Mouse (Mus musculus) cortical plate, adult 2 months (tissue): Measurements from ENCODE around the gene Tmprss11a. TPM values are rescaled to one million over a fixed set of nuclear protein-coding genes. Genes with fewer than 3 reads are reported as not detected.

ENCODE experiments used
- H3K27ac ChIP-seq: fragments of 200-500 bp; 2 replicates; pipeline ENCODE4 v1.5.1; 2012; ENCODE audit warnings: low read length, control low read depth, inconsistent platforms; ENCODE audit not compliant: insufficient read depth
- H3K4me1 ChIP-seq: fragments of 200-500 bp; 2 replicates; pipeline ENCODE4 v1.6.1; 2011; ENCODE audit warnings: low read length; ENCODE audit not compliant: control insufficient read depth, insufficient read depth
- H3K4me3 ChIP-seq: fragments of 200-500 bp; 2 replicates; pipeline ENCODE4 v1.5.1; 2011; ENCODE audit warnings: mild to moderate bottlenecking, low read length, control low read depth; ENCODE audit not compliant: insufficient read depth
- CTCF ChIP-seq: fragments of 200-500 bp; IDR thresholded peaks from 2 replicates; pipeline ENCODE4 v1.5.1; 2011; ENCODE audit warnings: mild to moderate bottlenecking, control low read depth, low read length; ENCODE audit not compliant: insufficient read depth; ENCODE audit errors: extremely low read depth
- POLR2A ChIP-seq: fragments of 200-500 bp; IDR thresholded peaks from 2 replicates; pipeline ENCODE4 v1.6.1; 2011; ENCODE audit warnings: mild to moderate bottlenecking, low read length, control low read depth; ENCODE audit not compliant: insufficient read depth; ENCODE audit errors: extremely low read depth
- polyA plus RNA-seq: library from polyadenylated mRNA; depleted of rRNA; stranded (reverse); fragments of >200 nt; gene quantifications from 2 replicates; pipeline ENCODE4 v1.2.3, GENCODE M21; 2012; rRNA removed

The Tmprss11a gene
- polyA plus RNA-seq, 1 experiment, result 0.04 TPM

DNA sequence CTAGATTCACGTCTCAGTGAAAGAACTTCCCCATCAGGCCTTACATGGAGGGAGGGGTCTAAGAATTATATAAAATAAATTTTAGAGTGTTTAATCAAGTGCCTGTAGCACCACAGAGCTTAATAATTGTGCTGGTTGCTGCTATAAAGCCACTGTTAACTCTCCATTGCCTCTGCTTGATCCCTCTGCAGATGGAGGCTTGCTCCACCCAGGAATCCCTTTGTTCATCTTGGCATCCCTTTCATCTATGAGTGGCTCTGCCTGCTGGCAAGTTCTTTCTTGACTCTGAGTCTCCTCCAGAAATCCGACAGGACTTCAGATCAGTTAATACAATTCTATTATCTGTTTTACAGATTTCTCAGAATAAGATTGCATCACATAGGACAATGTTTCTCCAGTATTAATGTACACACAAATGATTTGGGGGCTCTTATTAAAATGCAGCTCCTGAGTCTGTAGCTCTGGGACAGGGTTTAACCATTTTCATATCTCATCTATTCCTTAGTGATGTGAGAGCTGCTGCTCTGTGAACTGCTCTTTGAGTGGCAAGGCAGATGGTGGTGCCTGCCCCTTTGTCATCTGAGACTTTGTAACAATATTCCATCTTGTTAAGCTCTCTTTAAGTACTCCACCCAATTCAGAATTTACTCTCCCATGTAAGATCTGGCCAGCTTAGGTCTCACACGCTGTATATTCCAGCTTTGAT lies 47.3 kb downstream of the Tmprss11a start:
- TF ChIP-seq POLR2A (no peak), CTCF (no peak)
- Histone ChIP-seq H3K4me1 (no peaks in the 10 kb centered on the region), H3K4me3 (no peak overlapping the region), H3K27ac (no peak overlapping the region)

DNA sequence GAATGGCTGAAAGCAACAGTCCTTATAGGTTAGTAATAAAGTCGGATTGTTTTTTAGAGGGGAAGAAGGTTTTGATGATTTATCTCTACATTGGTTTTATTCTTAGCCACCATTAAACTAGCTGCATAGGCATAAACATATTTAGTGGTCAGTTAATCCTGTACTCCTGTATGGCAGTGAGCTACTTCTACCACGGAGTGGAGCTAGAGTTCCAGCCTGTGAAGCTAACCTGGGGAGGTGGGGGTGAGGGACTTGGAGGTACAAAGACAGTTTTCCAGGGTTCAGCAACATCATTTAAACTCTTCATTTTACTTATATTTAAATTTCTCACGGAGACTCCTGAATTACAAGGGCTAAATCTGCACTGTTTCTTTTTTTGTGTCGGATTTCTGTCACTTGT lies 49.3 kb downstream of the Tmprss11a start:
- H3K4me1 ChIP-seq, result no peaks in the 10 kb centered on the region
- no peak for TF ChIP-seq POLR2A
- TF ChIP-seq CTCF, result peak; percentile 48
- H3K27ac ChIP-seq, result no peak overlapping the region
- no peak overlapping the region for H3K4me3 ChIP-seq

- no peak for TF ChIP-seq CTCF
- no peak for TF ChIP-seq POLR2A
- Histone ChIP-seq H3K27ac (no peak overlapping the region), H3K4me1 (no peaks in the 10 kb centered on the region), H3K4me3 (no peak overlapping the region)
Observed at GRCm38 (mm10) chr5:86414280-86414679, 54.5 kb downstream of the Tmprss11a start.

DNA sequence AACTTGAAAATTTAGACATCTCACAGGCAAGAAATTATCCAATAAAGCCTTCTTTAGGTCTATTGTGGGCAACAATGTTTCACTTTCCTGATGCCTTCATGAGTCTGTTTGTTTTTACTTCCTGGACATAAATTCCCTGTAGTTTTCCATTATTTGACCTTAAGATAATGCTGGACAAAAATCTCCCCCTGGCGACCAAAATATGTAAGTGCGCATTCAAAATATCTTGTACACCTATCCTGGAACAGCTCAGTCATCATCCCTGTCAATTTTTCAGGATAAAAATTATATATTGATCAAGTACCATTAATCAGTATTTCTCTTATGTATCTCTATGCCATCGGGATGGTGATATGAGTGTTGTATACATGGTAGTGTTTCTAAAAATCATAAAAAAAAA lies 58.0 kb downstream of the Tmprss11a start:
- Histone ChIP-seq H3K4me1 (no peaks in the 10 kb centered on the region), H3K4me3 (no peak overlapping the region), H3K27ac (no peak overlapping the region)
- no peak for TF ChIP-seq POLR2A
- no peak for TF ChIP-seq CTCF

GRCm38 (mm10) chr5:86407941-86408340 lies 60.8 kb downstream of the Tmprss11a start:
- H3K27ac ChIP-seq, result no peak overlapping the region
- H3K4me1 ChIP-seq, result no peaks in the 10 kb centered on the region
- TF ChIP-seq POLR2A (no peak), CTCF (no peak)
- H3K4me3 ChIP-seq, result no peak overlapping the region

DNA sequence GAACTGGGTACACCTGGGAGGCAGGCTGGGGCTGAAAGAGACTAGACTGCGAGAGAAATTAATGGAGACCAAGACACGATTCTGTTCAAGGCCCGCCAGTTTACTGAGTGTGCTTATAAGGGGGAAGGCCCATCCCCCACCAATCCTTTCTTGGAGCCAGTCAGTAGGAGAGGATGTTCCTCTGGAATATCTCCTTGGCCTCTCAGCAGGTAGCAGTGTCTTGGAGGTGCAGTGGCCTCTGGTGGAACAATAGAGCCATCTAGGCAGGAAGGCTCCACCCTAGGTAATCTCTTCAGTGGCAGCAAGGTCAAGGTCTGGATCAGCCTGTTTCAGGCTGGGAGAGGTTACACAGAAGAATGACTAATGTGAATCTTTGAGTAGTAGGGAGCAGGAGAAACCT lies 61.6 kb downstream of the Tmprss11a start:
- Histone ChIP-seq H3K4me1 (no peaks in the 10 kb centered on the region), H3K27ac (no peak overlapping the region), H3K4me3 (no peak overlapping the region)
- TF ChIP-seq POLR2A, result no peak
- TF ChIP-seq CTCF, result no peak

DNA sequence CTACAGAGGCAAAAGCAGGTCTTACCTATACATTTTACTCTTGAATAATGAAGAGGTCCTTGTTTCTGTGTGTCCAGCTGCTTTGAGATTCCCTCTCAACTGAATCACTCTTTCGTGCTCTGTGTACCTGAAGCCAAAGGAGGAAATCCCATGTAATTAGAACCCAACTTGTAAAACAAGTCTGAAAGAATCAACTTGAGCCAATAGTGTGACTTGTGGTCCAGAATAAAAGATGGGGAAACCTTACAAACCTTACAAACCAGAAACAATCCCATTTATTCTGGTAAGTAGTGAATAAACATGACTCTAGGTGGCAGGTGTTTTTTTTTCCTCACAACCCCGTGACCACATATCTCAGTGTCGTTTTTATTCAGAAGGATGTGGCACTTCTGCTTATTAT lies 95.5 kb downstream of the Tmprss11a start, which contains the start of gene Tmprss11d:
Gene Tmprss11d, minus strand, starts transcription at position 101 of the 400 bp plus-strand sequence.
- no peaks in the 10 kb centered on the region for H3K4me1 ChIP-seq
- TF ChIP-seq POLR2A (no peak), CTCF (no peak)

More for the DNA sequence above, 95.5 kb downstream of the Tmprss11a start, which contains the start of gene Tmprss11d:
- Histone ChIP-seq H3K27ac (no peak within 1 kb of the TSS), H3K4me3 (no peak within 1 kb of the TSS)

Other genes starting within 250 kb of the Tmprss11a start
- not detected in 2 replicates for gene Tmprss11c, start 179.7 kb downstream of the Tmprss11a start, polyA plus RNA-seq
- not detected in 2 replicates for gene Tmprss11d, start 95.6 kb downstream of the Tmprss11a start, polyA plus RNA-seq
- gene Tmprss11g, start 49.6 kb upstream of the Tmprss11a start, polyA plus RNA-seq, result not detected in 2 replicates
- not detected in 2 replicates for gene Tmprss11f, start 163.4 kb upstream of the Tmprss11a start, polyA plus RNA-seq
- gene Tmprss11b, start 207.4 kb upstream of the Tmprss11a start, polyA plus RNA-seq, result not detected in 2 replicates